Mouse (Mus musculus): ENCODE data around the gene Cldn12. TPM values are rescaled to one million over a fixed set of nuclear protein-coding genes. Genes with fewer than 3 reads are reported as not detected.

Gene Cldn12
- polyA plus RNA-seq, 1 experiment from 2014 or later: 21.9 TPM

- 39% methylated on average over 3 of the region's 3 CpGs for WGBS
- Histone ChIP-seq H3K27ac (no peak overlapping the region), H3K4me2 (replicated peaks) (no peak overlapping the region), H3K4me1 (no peaks in the 10 kb centered on the region), H3K4me3 (no peak overlapping the region), H3K27me3 (no peaks in the 10 kb centered on the region), H3K9me3 (no peaks in the 10 kb centered on the region), H3K36me3 (no peaks in the 10 kb centered on the region), H3K9ac (no peak overlapping the region)
- no peak for ATAC-seq (ENCODE audit: low FRiP score, low read depth)
These were observed 28.7 kb downstream of the Cldn12 start for GRCm38 (mm10) chr5:5486071-5486470.

DNA sequence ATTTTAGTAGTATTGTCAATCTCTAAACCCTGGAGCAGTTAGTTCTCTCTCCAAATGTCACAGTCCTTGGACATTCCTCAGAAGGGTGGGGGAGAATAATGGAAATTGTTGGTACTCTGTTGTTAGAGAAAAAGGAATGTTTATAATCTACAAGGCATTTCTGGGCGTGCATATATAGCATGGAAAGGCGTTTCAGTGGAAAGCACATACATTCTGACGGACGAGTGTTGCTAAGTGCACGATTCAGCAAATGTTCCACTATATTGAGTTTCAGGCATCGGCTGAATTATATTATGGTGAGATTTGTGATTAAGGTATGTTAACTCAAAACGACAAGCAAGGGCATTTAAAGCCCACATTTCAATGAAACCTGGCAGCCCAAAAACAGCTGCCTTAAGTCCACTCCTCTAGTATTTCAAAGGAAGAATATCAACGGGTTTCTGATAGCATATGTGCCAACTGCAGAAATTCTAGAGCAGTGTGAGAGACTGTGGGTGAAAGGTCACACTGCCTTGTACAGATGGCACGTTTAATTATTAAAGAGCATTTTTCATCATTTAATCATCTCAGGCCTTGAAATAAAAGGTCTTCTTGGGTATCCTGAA lies 31.4 kb downstream of the Cldn12 start:
- no peaks in the 10 kb centered on the region for H3K27me3 ChIP-seq
- no peaks in the 10 kb centered on the region for H3K4me1 ChIP-seq
- peak; percentile 69 for ATAC-seq (ENCODE audit: low FRiP score, low read depth)
- no peak overlapping the region for H3K4me3 ChIP-seq
- H3K27ac ChIP-seq: no peak overlapping the region
- H3K36me3 ChIP-seq: no peaks in the 10 kb centered on the region
- whole genome bisulfite sequencing: 51% methylated on average over 9 of the region's 9 CpGs
- H3K9ac ChIP-seq: no peak overlapping the region
- no peaks in the 10 kb centered on the region for H3K9me3 ChIP-seq
- no peak overlapping the region for H3K4me2 ChIP-seq (replicated peaks)

- no peak for ATAC-seq (ENCODE audit: low FRiP score, low read depth)
These were observed 33.1 kb downstream of the Cldn12 start for GRCm38 (mm10) chr5:5481662-5482061.

DNA sequence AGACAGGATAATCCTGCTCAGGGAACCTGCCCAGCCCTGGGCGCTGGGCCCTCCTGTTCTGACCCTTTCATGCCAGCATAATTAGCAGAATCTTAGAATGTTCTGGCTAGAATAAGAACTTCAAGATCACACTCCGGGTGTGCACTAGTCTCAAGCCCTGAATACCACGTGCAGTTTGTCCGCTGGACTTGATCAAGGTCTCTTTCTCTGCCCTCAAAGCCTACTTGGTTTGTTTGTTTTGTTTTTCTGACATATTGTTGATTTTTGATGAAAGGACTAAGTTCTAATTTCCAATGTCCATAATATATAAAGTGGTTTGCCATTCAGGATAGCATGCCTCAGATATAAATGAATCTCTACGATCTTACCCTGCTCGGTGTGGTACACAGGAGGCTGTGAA lies 35.7 kb downstream of the Cldn12 start, which contains the start of gene 1700015F17Rik:
Gene 1700015F17Rik (minus strand): TSS at position 101 of the 400 bp plus-strand sequence.
- Histone ChIP-seq H3K4me3 (no peak within 1 kb of the TSS), H3K9me3 (no peaks in the 10 kb centered on the region), H3K27me3 (no peaks in the 10 kb centered on the region), H3K4me1 (no peaks in the 10 kb centered on the region), H3K9ac (no peak within 1 kb of the TSS), H3K36me3 (no peaks in the 10 kb centered on the region), H3K27ac (no peak within 1 kb of the TSS), H3K4me2 (replicated peaks) (no peak within 1 kb of the TSS)
- ATAC-seq (ENCODE audit: low FRiP score, low read depth): no peak
- 91% methylated on average over 6 of the region's 6 CpGs for WGBS

More at GRCm38 (mm10) chr5:5481662-5482061, 33.1 kb downstream of the Cldn12 start:
- no peak overlapping the region for H3K9ac ChIP-seq
- no peaks in the 10 kb centered on the region for H3K36me3 ChIP-seq
- 4% methylated on average over 1 of the region's 1 CpGs for WGBS
- no peaks in the 10 kb centered on the region for H3K9me3 ChIP-seq
- H3K4me1 ChIP-seq: no peaks in the 10 kb centered on the region
- H3K4me3 ChIP-seq: no peak overlapping the region
- no peak overlapping the region for H3K4me2 ChIP-seq (replicated peaks)
- H3K27me3 ChIP-seq: no peaks in the 10 kb centered on the region
- no peak overlapping the region for H3K27ac ChIP-seq

DNA sequence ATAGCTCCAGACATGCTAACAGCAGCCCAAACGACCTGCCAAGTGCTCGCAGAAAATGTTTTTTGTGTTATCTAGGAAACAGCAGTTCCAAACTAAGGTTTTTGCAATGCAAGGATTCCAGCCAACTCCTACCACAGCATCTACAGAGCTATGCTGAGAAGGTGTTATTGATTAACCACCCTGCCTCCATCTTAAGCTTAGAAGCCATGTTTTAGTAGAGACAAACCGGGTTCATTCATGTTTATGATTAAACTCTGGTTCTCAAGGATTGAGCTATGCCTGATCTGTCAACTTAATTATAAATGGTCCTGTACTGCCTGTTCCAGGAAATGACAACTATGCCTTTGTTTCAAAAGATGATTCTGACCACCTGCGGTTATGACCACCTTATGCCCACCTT lies 38.6 kb downstream of the Cldn12 start:
- no peak for ATAC-seq (ENCODE audit: low FRiP score, low read depth)
- Histone ChIP-seq H3K27ac (no peak overlapping the region), H3K4me2 (replicated peaks) (no peak overlapping the region), H3K4me1 (no peaks in the 10 kb centered on the region), H3K9ac (no peak overlapping the region), H3K4me3 (no peak overlapping the region), H3K36me3 (no peaks in the 10 kb centered on the region), H3K27me3 (no peaks in the 10 kb centered on the region), H3K9me3 (no peaks in the 10 kb centered on the region)
- 74% methylated on average over 4 of the region's 4 CpGs for WGBS

GRCm38 (mm10) chr5:5465256-5465655 lies 49.5 kb downstream of the Cldn12 start:
- no peaks in the 10 kb centered on the region for H3K36me3 ChIP-seq
- H3K9ac ChIP-seq: no peak overlapping the region
- WGBS: 55% methylated on average over 1 of the region's 1 CpGs
- no peak overlapping the region for H3K27ac ChIP-seq
- no peaks in the 10 kb centered on the region for H3K9me3 ChIP-seq
- ATAC-seq (ENCODE audit: low FRiP score, low read depth): no peak
- H3K4me1 ChIP-seq: no peaks in the 10 kb centered on the region
- no peaks in the 10 kb centered on the region for H3K27me3 ChIP-seq
- H3K4me3 ChIP-seq: no peak overlapping the region
- H3K4me2 ChIP-seq (replicated peaks): no peak overlapping the region

Other genes with a start within 250 kb of the Cldn12 start
- 23.0 and 23.2 TPM in 2 replicates for gene Cdk14, start 94.6 kb downstream of the Cldn12 start, polyA plus RNA-seq (2015; fragmentation: Nextera tagmentation; extraction: Ambion mirVana)
- gene 1700015F17Rik, start 35.8 kb downstream of the Cldn12 start, polyA plus RNA-seq (2015; fragmentation: Nextera tagmentation; extraction: Ambion mirVana): not detected in 2 replicates
- 25.0 and 29.2 TPM in 2 replicates for gene Gtpbp10, start 44.6 kb upstream of the Cldn12 start, polyA plus RNA-seq (2015; fragmentation: Nextera tagmentation; extraction: Ambion mirVana)
- 0.78 and 0.79 TPM in 2 replicates for gene Gm8773, start 58.8 kb upstream of the Cldn12 start, polyA plus RNA-seq (2015; fragmentation: Nextera tagmentation; extraction: Ambion mirVana)
- gene Cfap69, start 149.3 kb upstream of the Cldn12 start, polyA plus RNA-seq (2015; fragmentation: Nextera tagmentation; extraction: Ambion mirVana): 2.5 and 2.7 TPM in 2 replicates
- 7.4 and 7.5 TPM in 2 replicates for gene Steap2, start 179.6 kb upstream of the Cldn12 start, polyA plus RNA-seq (2015; fragmentation: Nextera tagmentation; extraction: Ambion mirVana)
- 5.0 and 5.8 TPM in 2 replicates for gene Steap1, start 234.4 kb upstream of the Cldn12 start, polyA plus RNA-seq (2015; fragmentation: Nextera tagmentation; extraction: Ambion mirVana)

Measured in limb, embryonic 13.5 days (tissue).